Mouse (Mus musculus) monocyte, adult 2 months (primary cell): ENCODE results near the gene AI467606.
"Not testable (repeated sequence)": the region's sequence is repeated elsewhere in the genome, so short reads cannot be mapped to it uniquely, and the experiment has no call there.

Source experiments
- DNase-seq, 2 experiments: peaks; one replicate each; pipeline ENCODE4 v3.0.0; 2022; ENCODE audit warnings: low spot score in 2 of 2, low read depth in 1 of 2

AI467606 gene

GRCm38 (mm10) chr7:127091114-127091896 lies at the start of gene AI467606:
Gene AI467606, plus strand, starts transcription at chr7:127091359.
- DNase-seq: peak; percentile 88 to 94

GRCm38 (mm10) chr7:127041851-127042672 lies 49.1 kb upstream of the AI467606 start, which contains the start of gene Kif22:
Gene Kif22, minus strand, starts transcription at chr7:127042471.
- peak; percentile 48 to 81 for DNase-seq

GRCm38 (mm10) chr7:127055026-127055585 lies 36.1 kb upstream of the AI467606 start:
- no peak for DNase-seq

GRCm38 (mm10) chr7:127065538-127065937 lies 25.6 kb upstream of the AI467606 start:
- no peak for DNase-seq

GRCm38 (mm10) chr7:127066317-127066716 lies 24.8 kb upstream of the AI467606 start:
- DNase-seq: no peak

GRCm38 (mm10) chr7:127070871-127071413 lies 20.2 kb upstream of the AI467606 start:
- DNase-seq: no peak

- no peak for DNase-seq
These were observed 17.9 kb upstream of the AI467606 start for GRCm38 (mm10) chr7:127073221-127073620.

GRCm38 (mm10) chr7:127076188-127076587 lies 15.0 kb upstream of the AI467606 start:
- no peak for DNase-seq

- DNase-seq: no peak
These were observed 13.5 kb upstream of the AI467606 start for GRCm38 (mm10) chr7:127077692-127078091.

- DNase-seq: peak; percentile 23 to 61
These were observed 11.1 kb upstream of the AI467606 start for GRCm38 (mm10) chr7:127080045-127080444.

GRCm38 (mm10) chr7:127082271-127082670 lies 8.9 kb upstream of the AI467606 start:
- no peak for DNase-seq

- no peak for DNase-seq
These were observed 8.2 kb upstream of the AI467606 start for GRCm38 (mm10) chr7:127082995-127083394.

GRCm38 (mm10) chr7:127083689-127084088 lies 7.5 kb upstream of the AI467606 start:
- DNase-seq: no peak

GRCm38 (mm10) chr7:127084794-127085193 lies 6.4 kb upstream of the AI467606 start:
- DNase-seq: no peak

- DNase-seq: not testable (repeated sequence)
These were observed 5.4 kb upstream of the AI467606 start for GRCm38 (mm10) chr7:127085751-127086150.

GRCm38 (mm10) chr7:127087278-127088010 lies 3.7 kb upstream of the AI467606 start, which contains the start of gene Zg16:
Gene Zg16, minus strand, starts transcription at chr7:127087328.
- not testable (repeated sequence) for DNase-seq

- no peak for DNase-seq
These were observed 3.1 kb upstream of the AI467606 start for GRCm38 (mm10) chr7:127088083-127088482.

- no peak for DNase-seq
These were observed 2.0 kb upstream of the AI467606 start for GRCm38 (mm10) chr7:127088901-127089845.
